ENCODE assay signal across 17 mouse cellular contexts in the genomic region with DNA sequence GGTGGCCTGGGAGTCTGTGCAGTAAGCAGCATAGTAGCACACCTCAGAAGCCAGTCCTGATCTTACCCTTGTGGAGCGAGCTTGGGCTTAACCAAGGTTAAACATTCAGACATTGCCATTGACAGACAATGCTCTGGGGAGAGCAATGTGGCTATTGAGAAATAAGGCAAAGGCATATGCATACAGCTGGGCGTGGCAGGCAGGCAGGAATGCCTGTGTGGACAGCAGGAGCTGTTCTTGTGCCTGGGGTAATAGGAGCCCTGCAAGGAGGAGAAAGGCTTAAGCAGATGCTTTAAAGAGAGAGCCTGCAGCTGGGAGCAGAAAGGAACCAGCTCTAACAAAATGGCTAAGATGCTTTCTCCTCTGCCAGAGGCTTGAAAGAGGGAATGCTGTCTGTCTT.
DNase-seq lines count a peak whose midpoint lies in the region; TF ChIP-seq lines count a peak whose summit lies in the region.
"Had no signal": no experiment of that assay in that cellular context is flagged by ENCODE, and none has a peak within 500 bp of the region (broad histone marks: within the 10 kb centered on the region; RNA-seq: fewer than 3 reads in every experiment).

No protein-coding gene starts in this region.

- WGBS in lung, adult 2 months, result 53% methylated on average over 2 of the region's 2 CpGs
- WGBS in embryonic facial prominence, embryonic 10.5 days, result 51% methylated on average over 2 of the region's 2 CpGs

- TF ChIP-seq CTCF in lung, adult 2 months (IDR thresholded peaks at IDR 0.05; ENCODE audit: insufficient read depth, low read length), result no peak

- H3K27me3 ChIP-seq in embryonic facial prominence, embryonic 10.5 days (replicated peaks; ENCODE audit: low read depth, poor library complexity, severe bottlenecking), result no peaks in the 10 kb centered on the region
- H3K27me3 ChIP-seq: heart, embryonic 13.5 days; liver, embryonic 13.5 days; Patski had no signal

- no peaks in the 10 kb centered on the region for H3K36me3 ChIP-seq in embryonic facial prominence, embryonic 10.5 days (replicated peaks)
- H3K36me3 ChIP-seq: heart, embryonic 13.5 days; liver, embryonic 13.5 days had no signal

- no peaks in the 10 kb centered on the region for H3K4me1 ChIP-seq in lung, adult 2 months (ENCODE audit: control insufficient read depth, insufficient read depth, low read length)
- H3K4me1 ChIP-seq in embryonic facial prominence, embryonic 10.5 days, result peaks cover 30% of the 10 kb centered on the region
- H3K4me1 ChIP-seq: liver, embryonic 13.5 days had no signal

- no peak overlapping the region for H3K27ac ChIP-seq in embryonic facial prominence, embryonic 10.5 days (replicated peaks)
- H3K27ac ChIP-seq: heart, embryonic 13.5 days; liver, embryonic 13.5 days had no signal

- H3K9me3 ChIP-seq in embryonic facial prominence, embryonic 10.5 days, result no peaks in the 10 kb centered on the region
- H3K9me3 ChIP-seq: heart, embryonic 13.5 days; liver, embryonic 13.5 days had no signal

- DNase-seq in lung, postnatal 14 days, result peak; percentile 10
- DNase-seq in lung, adult 2 months, result no peak
- peak; percentile 83 for DNase-seq in R1 (ENCODE audit: low read depth, low spot score)
- DNase-seq in embryonic facial prominence, embryonic 10.5 days (ENCODE audit: low spot score), result peak; percentile 9
- peak; percentile 23 for DNase-seq in mesoderm, embryonic 11.5 days (ENCODE audit: low read depth, low spot score)
- DNase-seq in frontal cortex, postnatal 36 days (ENCODE audit: low spot score in 2 of 2), result no peak
- no peak for DNase-seq in spleen, postnatal 36 days (ENCODE audit: low spot score in 2 of 2)
- DNase-seq: cerebellum, adult 2 months; heart, postnatal 4 days; kidney, adult 11 months; kidney, postnatal 36 days; layer of hippocampus, postnatal 36 days; liver, embryonic 13.5 days; retina, postnatal 1 day had no signal

- TF ChIP-seq POLR2A in lung, adult 2 months (IDR thresholded peaks at IDR 0.05; ENCODE audit: borderline replicate concordance, extremely low read depth, low read depth, low read length), result no peak

- H3K4me3 ChIP-seq in lung, adult 2 months (replicated peaks; ENCODE audit: extremely low read depth, low read depth, low read length), result no peak overlapping the region
- no peak overlapping the region for H3K4me3 ChIP-seq in embryonic facial prominence, embryonic 10.5 days
- H3K4me3 ChIP-seq: heart, embryonic 13.5 days; liver, embryonic 13.5 days; myocyte had no signal

Comparison
In these comparisons a context has a peak if more than half of its experiments do, and no peak if none do; other contexts are left out.
1. DNase-seq: peak in lung, postnatal 14 days (single experiment), R1 (single experiment), embryonic facial prominence, embryonic 10.5 days (single experiment) and mesoderm, embryonic 11.5 days (single experiment); none in lung, adult 2 months (single experiment), frontal cortex, postnatal 36 days (0 of 2) and spleen, postnatal 36 days (0 of 2).